Mouse (Mus musculus) adrenal gland, postnatal 25 days (tissue): Measurements from ENCODE around the gene Dip2b. TPM values are rescaled to one million over a fixed set of nuclear protein-coding genes. Genes with fewer than 3 reads are reported as not detected.

Experiments
- DNase-seq: peaks from one replicate; pipeline ENCODE4 v3.0.0; 2021; ENCODE audit warnings: mixed read lengths
- total RNA-seq: library from RNA; stranded (reverse); gene quantifications from 2 replicates; pipeline ENCODE4 v1.2.3, GENCODE M21; 2021

Dip2b gene
- total RNA-seq, 1 experiment from 2014 or later, result 19.9 TPM

DNA sequence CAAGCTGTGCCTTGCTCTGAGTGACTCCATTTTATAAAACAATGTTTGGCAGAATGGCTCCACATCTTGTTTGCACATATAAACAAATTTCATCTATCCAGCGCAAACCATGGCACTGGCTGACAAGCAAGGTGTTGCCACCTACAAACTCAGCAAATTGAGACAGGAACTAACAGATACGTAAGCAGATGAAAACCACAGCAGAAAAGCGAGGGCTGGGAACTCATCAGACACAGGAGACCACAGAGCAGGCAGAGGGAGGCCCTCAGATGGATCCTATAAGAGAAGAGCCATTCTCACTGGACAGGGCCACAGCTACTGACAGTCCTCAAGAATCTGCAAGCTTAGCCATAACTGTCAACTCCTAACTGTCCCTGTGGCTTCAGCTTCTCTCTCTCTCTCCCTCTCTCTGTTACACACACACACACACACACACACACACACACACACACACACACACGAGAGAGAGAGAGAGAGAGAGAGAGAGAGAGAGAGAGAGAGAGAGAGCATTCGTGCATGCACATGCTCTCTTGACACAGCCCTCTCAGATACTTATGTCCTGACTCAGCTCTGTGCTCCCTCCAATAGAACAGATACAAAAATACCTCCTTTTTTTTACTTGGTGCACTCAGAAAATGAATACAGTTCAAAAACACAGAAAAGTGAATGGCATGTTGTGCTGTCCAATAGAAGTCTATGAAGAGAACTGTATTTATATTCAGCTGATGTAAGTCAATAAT, 227.3 kb downstream of the Dip2b start:
- DNase-seq, result no peak

DNA sequence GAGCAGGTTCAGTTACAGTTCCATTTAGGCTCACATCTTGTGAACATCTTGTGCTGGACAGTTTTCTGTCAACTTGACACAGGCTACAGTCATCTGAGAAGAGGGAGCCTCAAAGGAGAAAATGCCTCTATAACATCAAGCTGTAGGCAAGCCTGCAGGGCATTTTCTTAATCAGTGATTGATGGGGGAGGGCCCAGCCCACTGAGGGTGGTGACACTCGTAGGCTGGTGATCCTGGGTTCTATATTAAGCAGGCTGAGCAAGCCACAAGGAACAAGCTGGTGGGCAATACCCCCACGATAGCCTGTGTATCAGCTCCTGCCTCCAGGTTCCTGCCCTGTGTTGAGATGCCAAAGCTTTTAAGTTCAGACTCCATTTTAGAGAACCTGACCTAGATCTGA, 230.5 kb downstream of the Dip2b start:
- DNase-seq, result no peak

Other genes starting within 250 kb of the Dip2b start
- gene Lima1, start 163.2 kb upstream of the Dip2b start, total RNA-seq, result 40.3 and 42.4 TPM in 2 replicates
- gene Fam186a, start 71.6 kb upstream of the Dip2b start, total RNA-seq, result 0.10 and 0.12 TPM in 2 replicates
- gene Larp4, start 68.6 kb upstream of the Dip2b start, total RNA-seq, result 70.2 and 73.5 TPM in 2 replicates
- 70.7 and 78.1 TPM in 2 replicates for gene Atf1, start 189.2 kb downstream of the Dip2b start, total RNA-seq
- gene Tmprss12, start 242.2 kb downstream of the Dip2b start, total RNA-seq, result not detected in 2 replicates